Mouse (Mus musculus) adrenal gland, postnatal 25 days (tissue): Measurements from ENCODE around the gene Optc. TPM values are rescaled to one million over a fixed set of nuclear protein-coding genes. Genes with fewer than 3 reads are reported as not detected.

ENCODE experiments used
- total RNA-seq: library from RNA; stranded (reverse); gene quantifications from 2 replicates; pipeline ENCODE4 v1.2.3, GENCODE M21; 2021

The Optc gene
- total RNA-seq, 1 experiment from 2014 or later, result 1.2 TPM

Other genes starting within 250 kb of the Optc start
- 16.6 and 18.0 TPM in 2 replicates for gene Zbed6, start 247.1 kb downstream of the Optc start, total RNA-seq
- gene Gm38394, start 246.7 kb downstream of the Optc start, total RNA-seq, result 26.0 and 30.4 TPM in 2 replicates
- not detected in 2 replicates for gene Lax1, start 217.9 kb downstream of the Optc start, total RNA-seq
- gene Atp2b4, start 107.0 kb downstream of the Optc start, total RNA-seq, result 20.7 and 25.7 TPM in 2 replicates
- 38.0 and 39.8 TPM in 2 replicates for gene Prelp, start 13.4 kb upstream of the Optc start, total RNA-seq
- 4.7 and 5.0 TPM in 2 replicates for gene Fmod, start 129.3 kb upstream of the Optc start, total RNA-seq
- 17.8 and 18.1 TPM in 2 replicates for gene Btg2, start 171.1 kb upstream of the Optc start, total RNA-seq
- not detected in 2 replicates for gene Chit1, start 203.2 kb upstream of the Optc start, total RNA-seq